Mouse (Mus musculus) spleen, postnatal 36 days (tissue): ENCODE measurements around the gene Nck1.
A peak's percentile ranks its signal among the peaks of the same experiment; 100 is the strongest.

Experiments used
- DNase-seq, 2 experiments: peaks; one replicate each; pipeline ENCODE4 v3.0.0; 2022; ENCODE audit warnings: low spot score in 2 of 2, mixed read lengths in 1 of 2

The Nck1 gene

DNA sequence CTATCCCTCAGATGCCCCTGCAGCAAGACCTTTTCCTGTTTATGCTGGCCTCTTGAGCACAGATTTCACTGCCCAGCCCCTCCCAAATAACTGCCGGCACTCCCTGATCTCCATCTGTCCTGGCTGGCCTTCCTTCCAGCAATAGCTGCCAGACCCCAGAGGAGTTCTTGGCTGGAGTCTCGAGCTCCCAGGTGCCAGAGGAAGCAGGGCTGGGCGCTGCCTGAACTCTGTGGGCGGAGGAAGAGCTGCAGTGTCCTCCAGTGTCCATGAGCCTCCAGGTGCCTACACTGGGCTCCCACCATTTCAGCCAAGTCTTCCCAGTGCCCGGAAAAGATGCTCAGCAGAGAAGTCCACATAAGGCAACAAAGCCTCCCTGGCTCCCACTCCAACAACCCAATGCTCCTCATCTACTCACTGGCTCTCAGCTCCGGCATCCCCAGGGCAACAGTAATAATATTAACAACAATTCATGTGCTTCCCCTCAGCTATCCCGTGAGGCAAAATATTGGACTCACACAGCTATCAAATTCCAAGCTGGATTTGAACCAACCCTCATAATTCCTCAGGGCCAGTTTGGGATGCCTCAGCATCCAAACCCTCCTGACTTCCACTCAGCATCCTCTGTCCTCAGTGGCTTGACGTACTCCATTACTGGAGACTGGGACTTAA, 74.9 kb downstream of the Nck1 start:
- no peak for DNase-seq

DNA sequence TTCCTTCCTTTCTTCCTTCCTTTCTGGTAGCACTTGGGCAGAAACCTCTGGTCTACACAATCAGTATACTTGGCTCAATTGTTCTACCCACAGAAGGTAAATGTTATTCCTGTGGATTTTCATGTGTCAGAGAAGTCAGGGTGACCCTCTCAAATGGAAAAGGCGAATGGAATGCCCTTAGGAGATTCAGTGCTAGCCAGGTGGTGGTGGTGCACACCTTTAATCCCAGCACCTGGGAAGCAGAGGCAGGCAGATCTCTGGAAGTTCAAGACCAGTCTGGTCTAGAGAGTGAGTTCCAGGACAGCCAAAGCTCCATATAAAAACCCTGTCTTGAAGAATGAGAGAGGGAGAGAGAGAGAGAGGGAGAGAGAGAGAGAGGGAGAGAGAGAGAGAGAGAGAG, 75.7 kb downstream of the Nck1 start:
- DNase-seq: no peak

DNA sequence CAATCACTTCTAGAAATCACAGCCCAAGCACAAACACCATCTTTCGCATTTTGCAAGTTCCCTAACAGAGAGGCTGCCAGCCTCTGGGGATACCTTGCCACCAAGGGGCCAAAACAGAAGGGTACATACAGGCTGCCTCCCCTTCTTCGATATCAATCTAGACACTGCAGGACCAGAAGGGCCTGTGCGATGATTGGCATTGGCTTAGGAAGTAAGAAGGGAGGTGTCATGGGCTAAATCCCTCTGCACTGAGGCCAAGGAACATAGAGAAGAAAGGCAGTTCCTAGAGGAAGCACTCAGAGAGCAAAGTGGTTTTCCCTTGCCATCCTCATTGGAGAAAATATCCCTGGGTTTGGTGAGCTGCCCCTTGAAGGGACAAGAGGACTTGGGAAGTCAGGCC, 76.3 kb downstream of the Nck1 start:
- DNase-seq: no peak

DNA sequence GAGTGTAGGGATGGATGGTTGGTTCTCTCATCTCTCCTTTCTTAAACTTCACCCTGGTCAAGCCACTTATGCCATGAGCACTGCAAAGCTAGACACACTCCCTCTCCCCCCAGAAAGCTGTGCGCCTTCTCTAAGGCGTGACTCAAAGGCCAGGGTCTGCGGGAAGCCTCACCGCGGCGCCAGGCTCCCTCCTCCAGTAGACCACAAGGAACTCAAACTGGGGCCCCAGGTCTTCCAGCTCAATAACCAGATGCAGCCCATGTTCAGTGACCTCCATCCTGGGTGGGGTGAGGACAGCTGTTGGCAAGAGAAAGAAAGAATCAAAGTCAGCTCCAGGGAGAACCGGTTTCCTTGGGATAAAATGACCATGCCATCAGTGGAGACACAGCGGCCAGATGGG, 77.8 kb downstream of the Nck1 start:
- no peak for DNase-seq

DNA sequence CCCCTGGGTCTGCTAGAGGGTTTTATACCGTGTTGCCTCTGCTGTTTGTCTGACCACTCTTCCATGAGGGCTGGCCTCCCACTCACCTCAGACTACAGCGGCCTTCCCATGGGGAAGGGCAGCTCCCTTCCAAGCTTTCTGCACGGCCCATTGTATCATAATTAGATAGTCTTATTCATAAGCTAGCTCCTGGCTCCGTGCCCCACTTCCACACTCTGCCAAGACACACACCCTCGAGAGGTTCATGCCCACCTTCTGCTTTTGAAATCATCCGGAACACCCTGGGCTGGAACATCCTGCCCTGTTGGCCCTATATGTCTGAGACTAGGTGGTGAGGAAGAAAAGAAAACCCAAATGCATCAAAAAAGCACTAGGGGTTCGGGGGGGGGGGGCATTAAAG, 78.3 kb downstream of the Nck1 start:
- no peak for DNase-seq

DNA sequence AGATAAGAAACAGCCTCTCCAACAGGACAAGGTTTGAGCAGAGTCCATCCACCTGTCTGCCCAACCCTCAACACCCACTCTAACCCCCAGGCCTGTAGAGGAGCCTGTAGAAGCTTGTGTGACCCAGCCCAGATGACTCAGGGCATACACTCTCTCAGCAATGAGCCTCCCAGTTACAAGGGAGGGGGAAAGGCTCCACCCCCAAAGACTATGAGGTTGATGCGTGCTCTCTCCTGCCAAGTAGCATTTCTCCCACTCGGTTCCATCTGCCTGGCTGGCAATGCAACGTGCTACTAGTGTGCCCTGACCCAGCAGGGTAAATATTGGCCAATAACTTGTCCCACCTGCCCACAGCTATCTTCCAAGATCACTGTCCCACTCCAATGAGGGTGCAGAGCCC, 79.2 kb downstream of the Nck1 start:
- no peak for DNase-seq

DNA sequence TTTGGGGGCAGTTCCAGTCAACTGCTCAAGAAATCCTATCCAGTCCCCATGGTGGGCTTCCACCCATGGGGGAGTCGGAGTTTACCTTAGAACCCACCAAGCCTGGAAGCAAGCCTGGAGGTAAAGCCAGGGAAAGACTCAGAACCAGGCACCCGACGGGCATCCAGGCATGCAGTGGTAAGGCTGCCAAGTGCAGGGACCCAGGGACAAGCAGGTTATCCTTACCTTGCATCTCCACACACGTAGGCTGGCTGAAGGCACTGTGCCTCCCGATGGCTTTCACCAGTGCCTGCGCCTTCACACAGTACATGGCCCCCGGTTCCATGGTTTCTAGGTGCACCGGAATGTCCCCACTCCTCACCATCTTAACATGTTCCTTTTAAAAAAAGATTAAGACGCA, 79.9 kb downstream of the Nck1 start:
- DNase-seq: no peak

DNA sequence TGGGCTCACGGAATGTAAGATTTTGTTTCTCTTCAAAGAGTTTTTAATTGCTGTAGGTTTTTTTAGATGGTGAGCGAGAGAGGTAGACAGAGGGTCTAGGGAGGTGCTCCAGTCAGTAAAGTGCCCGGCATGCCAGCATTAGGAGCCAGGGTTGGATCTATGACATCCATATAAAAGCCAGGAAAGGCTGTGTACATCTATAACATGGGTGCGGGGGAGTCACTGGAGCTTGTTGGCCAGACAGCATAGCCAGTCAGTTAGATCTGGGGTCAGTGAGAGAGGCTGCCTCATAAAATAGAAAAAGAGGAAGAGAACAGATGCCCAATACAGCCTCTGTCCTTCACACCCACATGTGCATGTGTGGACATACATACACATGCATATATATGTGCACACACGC, 80.6 kb downstream of the Nck1 start:
- no peak for DNase-seq

DNA sequence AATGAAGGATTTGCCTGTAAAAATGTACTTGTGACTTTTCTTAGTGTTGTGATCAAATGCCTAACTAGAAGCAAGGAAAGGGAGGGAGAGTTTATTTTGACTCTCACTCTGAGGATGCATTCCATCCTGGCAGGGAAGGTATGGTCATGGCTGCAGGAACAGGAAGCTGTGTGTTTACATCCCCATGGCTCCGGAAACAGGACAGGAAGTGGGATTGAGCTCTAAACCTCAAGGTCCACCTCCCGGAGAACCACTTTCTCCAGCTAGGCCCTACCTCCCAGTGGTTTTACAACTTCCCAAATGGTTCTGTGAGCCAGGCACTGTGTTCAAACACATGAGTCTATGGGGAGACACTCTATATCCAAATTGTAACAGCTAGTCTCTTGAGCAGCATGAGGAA, 82.2 kb downstream of the Nck1 start:
- no peak for DNase-seq

DNA sequence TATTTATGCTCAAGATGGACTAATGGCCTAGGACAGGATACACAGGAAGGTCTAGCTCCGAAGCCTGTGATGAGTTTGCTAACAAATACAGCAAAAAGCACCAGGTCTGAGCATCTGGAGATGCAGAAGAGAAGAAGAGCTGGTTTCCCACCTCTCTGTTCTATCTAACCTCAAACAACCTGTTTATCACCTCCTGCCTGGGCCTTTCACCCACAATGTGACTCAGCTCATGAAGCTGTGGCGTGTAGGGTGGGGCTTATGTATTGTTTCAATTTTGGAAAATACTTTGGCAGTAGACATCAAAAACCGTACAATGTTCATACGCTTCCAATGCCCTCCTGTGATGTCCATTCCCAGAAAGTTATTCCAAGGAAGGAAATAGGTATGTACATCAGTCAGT, 83.8 kb downstream of the Nck1 start:
- peak; percentile 29 to 30 for DNase-seq

DNA sequence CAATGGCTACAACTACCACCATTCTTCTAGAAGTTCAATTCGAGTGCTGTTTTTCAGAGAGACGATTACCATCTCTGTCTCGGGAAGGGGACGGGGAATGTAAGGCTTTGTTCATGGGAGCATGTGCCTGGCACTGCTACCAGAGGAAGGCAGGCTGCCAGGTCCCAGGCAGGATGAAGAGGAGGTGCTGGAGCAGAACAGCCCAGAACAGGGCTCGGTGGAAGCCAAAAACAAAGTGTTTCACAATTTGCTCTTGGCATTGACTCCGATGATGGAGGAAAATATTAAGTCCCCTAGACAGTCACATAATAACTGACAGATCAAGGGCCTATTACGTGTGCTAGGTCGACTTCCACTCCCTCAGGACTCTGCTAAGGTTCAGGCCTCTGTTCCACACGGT, 84.3 kb downstream of the Nck1 start:
- DNase-seq: no peak

DNA sequence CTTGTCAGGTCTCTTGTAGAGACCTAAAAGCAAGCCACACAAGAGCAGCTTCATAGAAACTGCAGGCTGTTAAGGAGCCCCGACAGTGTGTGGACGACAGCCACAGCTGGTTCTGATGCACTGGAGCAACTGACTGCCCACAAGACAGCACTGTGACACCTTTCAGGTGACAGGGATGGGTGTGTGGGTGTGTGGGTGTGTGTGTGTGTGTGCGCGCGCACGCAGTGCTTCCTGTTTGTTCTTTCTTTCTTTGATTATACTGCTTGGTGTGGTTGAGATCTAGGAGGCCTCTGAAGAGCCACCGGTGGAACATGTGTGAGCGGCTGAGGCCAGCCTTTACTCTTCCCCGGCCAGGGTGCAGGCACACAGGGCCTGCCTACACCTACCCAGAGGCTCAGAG, 85.7 kb downstream of the Nck1 start:
- DNase-seq: peak; percentile 27 to 51

DNA sequence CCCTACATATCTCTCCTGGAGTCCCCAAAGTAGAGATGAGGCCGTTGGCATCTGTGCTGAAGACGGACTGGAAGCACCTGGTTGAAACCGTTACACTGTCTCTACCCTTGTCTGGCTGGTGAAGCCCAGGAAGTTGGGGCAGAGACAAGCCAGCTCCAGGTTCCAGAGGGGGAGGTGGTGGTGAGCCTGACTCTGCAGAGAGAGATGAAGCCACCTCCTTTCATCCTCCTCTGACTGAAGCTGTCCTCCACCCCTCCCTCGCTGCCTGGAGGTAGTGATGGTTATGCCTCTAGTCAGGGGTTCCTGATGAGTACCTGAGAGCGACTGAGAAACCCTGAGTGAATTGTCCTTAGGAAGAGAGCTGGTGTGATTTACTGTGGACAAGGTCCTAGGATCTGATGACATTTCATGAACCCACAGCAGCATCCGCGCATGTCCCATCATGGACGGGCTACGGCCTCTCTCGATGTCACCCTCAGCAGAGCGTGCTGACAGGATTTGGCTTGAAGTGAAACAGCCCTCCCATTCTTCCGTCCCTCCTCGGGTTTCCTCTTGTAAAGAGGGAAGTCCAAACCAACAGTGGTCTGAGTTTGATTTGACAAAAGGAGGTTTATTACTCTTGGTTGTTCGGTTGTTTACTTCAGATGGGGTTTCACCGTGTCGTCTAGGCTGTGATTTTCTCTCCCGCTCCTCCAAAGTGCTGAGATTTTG, 87.8 kb downstream of the Nck1 start:
- no peak for DNase-seq

DNA sequence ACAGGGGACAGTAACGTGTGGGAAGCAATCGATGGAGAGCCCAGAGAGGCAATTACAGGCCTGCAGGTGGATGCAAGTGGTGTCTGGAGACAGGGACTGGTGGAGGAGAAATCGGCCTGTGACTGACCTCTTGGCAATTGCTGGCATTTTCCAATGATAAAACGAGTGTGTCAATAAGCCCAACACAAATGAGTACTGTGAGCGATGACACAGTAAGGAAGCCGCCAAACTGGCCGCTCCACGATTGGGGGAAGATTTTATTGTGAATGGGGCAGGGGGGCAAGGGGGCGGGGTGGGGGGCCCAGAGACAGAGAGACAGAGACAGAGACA, 91.3 kb downstream of the Nck1 start:
- no peak for DNase-seq

DNA sequence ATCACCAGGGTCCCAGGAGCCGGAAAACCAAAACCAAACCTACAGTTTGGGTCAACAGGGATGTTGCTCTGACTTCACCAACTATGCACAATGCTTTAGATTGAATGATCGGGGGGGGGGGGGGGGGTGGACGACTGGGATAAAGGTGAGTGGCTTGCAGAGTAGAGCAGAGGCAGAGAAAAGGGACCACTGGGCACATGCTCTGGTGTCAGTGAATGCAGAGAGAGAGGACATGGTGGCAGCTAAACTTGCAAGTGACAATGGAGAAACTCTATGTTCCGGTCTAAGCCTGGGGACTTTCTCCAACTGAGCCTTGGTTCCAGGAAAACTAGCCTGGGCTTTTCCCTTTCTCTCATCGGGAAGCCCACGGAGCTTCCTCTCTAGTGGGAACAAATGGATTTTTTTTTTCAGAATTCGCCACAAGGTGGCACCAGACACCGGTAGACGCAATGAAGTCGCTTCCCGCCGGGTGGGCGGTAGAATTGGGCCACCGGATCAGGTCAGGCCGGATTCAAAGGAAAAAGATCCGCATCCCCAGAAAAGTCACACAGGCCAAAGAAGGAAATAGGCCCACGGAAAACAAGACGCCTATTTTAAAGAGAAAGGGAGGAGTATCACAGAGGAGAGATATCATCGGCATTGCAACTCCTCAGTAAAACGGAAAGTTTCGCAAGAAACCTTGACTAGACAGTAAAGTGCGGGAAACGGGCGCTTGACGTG, 91.8 kb downstream of the Nck1 start:
- peak; percentile 47 to 57 for DNase-seq

DNA sequence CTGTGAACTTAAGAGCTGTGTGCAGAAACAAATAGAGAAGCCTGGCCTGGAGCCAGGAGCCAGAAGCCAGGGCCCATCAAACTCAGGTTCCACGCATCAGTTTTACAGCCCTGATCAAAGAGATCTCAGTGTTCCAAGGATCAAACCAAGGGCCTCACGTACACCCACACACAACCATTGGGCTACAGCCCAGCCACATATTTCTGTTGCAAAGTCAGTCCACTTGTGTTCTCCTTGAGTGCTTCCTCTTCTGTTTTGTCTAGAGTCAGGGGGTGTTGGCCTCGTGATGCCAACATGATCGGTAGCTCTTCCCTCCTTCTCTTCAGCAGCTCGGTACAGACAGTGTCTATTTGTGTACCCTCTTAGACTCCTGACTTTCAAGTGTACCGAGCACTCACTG, 93.5 kb downstream of the Nck1 start:
- no peak for DNase-seq

DNA sequence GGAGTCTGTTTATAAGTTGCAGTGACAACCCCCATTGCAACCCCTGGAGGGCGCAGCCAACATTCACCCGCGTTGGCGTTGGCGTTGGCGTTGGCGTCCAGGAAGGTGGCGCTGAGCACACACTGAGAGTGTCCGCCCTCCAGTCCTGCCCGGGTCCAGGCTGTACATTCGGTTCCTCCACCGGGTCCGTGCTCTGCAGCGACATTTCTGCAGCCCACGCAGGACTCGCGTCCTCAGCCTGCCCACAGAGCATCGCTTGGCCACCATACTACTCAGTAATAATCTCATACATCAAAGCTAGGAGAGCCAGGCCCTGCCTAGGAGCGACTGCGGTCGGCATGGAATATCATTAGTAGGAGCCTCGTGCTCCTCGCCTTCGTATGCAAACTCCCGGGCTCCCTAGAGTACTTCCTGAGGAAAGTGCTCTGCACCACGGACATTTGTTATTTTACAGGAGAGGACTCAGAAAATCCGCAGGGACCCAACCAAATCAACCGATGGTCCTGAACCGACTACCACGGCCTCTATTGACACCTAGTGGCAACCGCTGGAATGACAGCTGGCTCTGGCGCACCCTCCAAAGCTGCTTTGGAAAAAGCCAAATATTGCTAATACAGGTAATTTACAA, 99.8 kb downstream of the Nck1 start:
- peak; percentile 39 to 44 for DNase-seq
